Mouse (Mus musculus) cerebellum, adult 2 months (tissue): ENCODE measurements around the gene Gm45140.

Experiments used
- CTCF ChIP-seq: fragments of 200-500 bp; IDR thresholded peaks from 2 replicates; pipeline ENCODE4 v1.5.1; 2011; ENCODE audit warnings: low read depth, mild to moderate bottlenecking, control low read depth, low read length, moderate library complexity, borderline replicate concordance; ENCODE audit not compliant: insufficient read depth
- POLR2A ChIP-seq: fragments of 200-500 bp; IDR thresholded peaks from 2 replicates; pipeline ENCODE4 v1.6.1; 2011; ENCODE audit warnings: low read length, control low read depth, borderline replicate concordance; ENCODE audit not compliant: insufficient read depth

DNA sequence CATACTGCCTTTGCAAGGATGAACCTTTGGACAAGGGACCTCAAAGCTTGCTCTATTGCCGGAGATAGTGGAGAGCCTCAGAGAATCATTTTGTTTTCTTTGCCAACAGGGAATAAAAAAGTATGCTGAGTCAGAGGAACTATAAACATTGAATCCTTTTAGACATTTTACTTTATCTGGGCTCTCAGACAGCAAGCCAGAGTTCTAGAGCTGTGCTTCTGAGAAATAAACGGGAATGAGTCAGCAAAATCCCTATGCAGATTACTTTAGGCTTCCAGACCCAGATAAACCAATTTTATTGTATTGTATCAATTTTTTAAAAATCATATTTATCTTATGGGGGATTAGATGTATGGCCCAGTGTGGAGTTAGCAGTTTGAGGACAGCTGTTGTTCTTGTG lies 31.7 kb upstream of the Gm45140 start:
- TF ChIP-seq CTCF (no peak), POLR2A (no peak)
